Mouse (Mus musculus) limb, embryonic 14.5 days (tissue): ENCODE measurements around the gene Tmem140. TPM values are rescaled to one million over a fixed set of nuclear protein-coding genes. Genes with fewer than 3 reads are reported as not detected.

Source experiments
- ATAC-seq: fragments of 200-750 bp; cut with Nextera tagmentation; 2 replicates; pipeline ENCODE4 v1.8.0; 2017; ENCODE audit warnings: low read depth, moderate number of reproducible peaks, moderate TSS enrichment; ENCODE audit not compliant: low FRiP score
- DNase-seq: peaks from one replicate; pipeline ENCODE4 v3.0.0-alpha.2; 2015; ENCODE audit warnings: low spot score
- H3K27ac ChIP-seq: fragments of 300-500 bp; sonication (generic); replicated peaks from 2 replicates; pipeline ENCODE4 v1.5.1; 2014; ENCODE audit warnings: low read depth, mild to moderate bottlenecking, low read length, moderate library complexity, mixed read lengths
- H3K27me3 ChIP-seq: fragments of 300-500 bp; sonication (generic); 2 replicates; pipeline ENCODE4 v1.6.1; 2014; ENCODE audit warnings: low read length, mixed read lengths; ENCODE audit not compliant: control insufficient read depth, insufficient read depth
- H3K36me3 ChIP-seq: fragments of 300-500 bp; sonication (generic); 2 replicates; pipeline ENCODE4 v1.6.1; 2014; ENCODE audit warnings: mild to moderate bottlenecking, low read length, moderate library complexity, mixed read lengths; ENCODE audit not compliant: control insufficient read depth, insufficient read depth
- H3K4me1 ChIP-seq: fragments of 300-500 bp; sonication (generic); 2 replicates; pipeline ENCODE4 v1.6.1; 2014; ENCODE audit warnings: antibody characterized with exemption, low read length, mixed read lengths; ENCODE audit not compliant: control insufficient read depth, insufficient read depth
- H3K4me2 ChIP-seq: fragments of 300-500 bp; sonication (generic); replicated peaks from 2 replicates; pipeline ENCODE4 v1.6.1; 2014; ENCODE audit warnings: low read depth, mild to moderate bottlenecking, low read length, moderate library complexity; ENCODE audit not compliant: severe bottlenecking
- H3K4me3 ChIP-seq: fragments of 300-500 bp; sonication (generic); replicated peaks from 2 replicates; pipeline ENCODE4 v1.5.1; 2014; ENCODE audit warnings: low read length
- H3K9ac ChIP-seq: fragments of 300-500 bp; sonication (generic); 2 replicates; pipeline ENCODE4 v1.6.1; 2014; ENCODE audit warnings: mild to moderate bottlenecking, low read depth, low read length, moderate library complexity; ENCODE audit not compliant: severe bottlenecking
- H3K9me3 ChIP-seq: fragments of 300-500 bp; sonication (generic); 2 replicates; pipeline ENCODE4 v1.6.1; 2016; ENCODE audit warnings: low read length; ENCODE audit not compliant: control insufficient read depth
- POLR2A ChIP-seq: fragments of 200-500 bp; IDR thresholded peaks from 2 replicates; pipeline ENCODE4 v1.8.0; 2012; ENCODE audit warnings: inconsistent platforms, mild to moderate bottlenecking, moderate library complexity, borderline replicate concordance; ENCODE audit not compliant: insufficient read depth, insufficient read length; ENCODE audit errors: extremely low read depth
- WGBS: fragments of 180-500 bp; shearing (Covaris S2); extraction: QIAGEN DNeasy Blood & Tissue Kit; methylation state at CpG from one replicate; pipeline ENCODE4 v1.1.7; 2014; 5-methylcytosine and 5-hydroxymethylcytosine counted together
- polyA plus RNA-seq, 2 experiments: library from polyadenylated mRNA; depleted of rRNA in 1 of 2; stranded (reverse) in 1 of 2; unstranded in 1 of 2; fragments of >200 nt; fragmentation: Nextera tagmentation in 1 of 2; extraction: Ambion mirVana in 1 of 2; gene quantifications; 2 replicates each; pipeline versions ENCODE4 v1.2.1 to v1.2.3; 2012 to 2014

The Tmem140 gene
- polyA plus RNA-seq, 2 experiments, result 1.2 TPM

GRCm38 (mm10) chr6:34863786-34864514, 1.0 kb downstream of the Tmem140 start:
- Histone ChIP-seq H3K9ac (no peak overlapping the region), H3K27me3 (no peaks in the 10 kb centered on the region), H3K27ac (no peak overlapping the region), H3K9me3 (no peaks in the 10 kb centered on the region), H3K36me3 (no peaks in the 10 kb centered on the region), H3K4me1 (peaks cover 12% of the 10 kb centered on the region), H3K4me3 (no peak overlapping the region), H3K4me2 (no peak overlapping the region)
- DNase-seq, result no peak
- TF ChIP-seq POLR2A, result no peak
- WGBS, result 57% methylated on average over 9 of the region's 9 CpGs
- ATAC-seq, result no peak

- Histone ChIP-seq H3K36me3 (no peaks in the 10 kb centered on the region), H3K27ac (no peak overlapping the region), H3K9me3 (no peaks in the 10 kb centered on the region), H3K9ac (no peak overlapping the region), H3K4me1 (peaks cover 12% of the 10 kb centered on the region), H3K4me2 (no peak overlapping the region), H3K4me3 (no peak overlapping the region), H3K27me3 (no peaks in the 10 kb centered on the region)
- TF ChIP-seq POLR2A, result no peak
- ATAC-seq, result no peak
- 65% methylated on average over 5 of the region's 5 CpGs for WGBS
- no peak for DNase-seq
Measured at GRCm38 (mm10) chr6:34865213-34865612, 2.3 kb downstream of the Tmem140 start.

GRCm38 (mm10) chr6:34865711-34866593, 3.0 kb downstream of the Tmem140 start:
- no peak for TF ChIP-seq POLR2A
- Histone ChIP-seq H3K9me3 (no peaks in the 10 kb centered on the region), H3K9ac (no peak overlapping the region), H3K27ac (no peak overlapping the region), H3K4me2 (no peak overlapping the region), H3K36me3 (no peaks in the 10 kb centered on the region), H3K4me3 (no peak overlapping the region), H3K4me1 (peaks cover 18% of the 10 kb centered on the region), H3K27me3 (no peaks in the 10 kb centered on the region)
- DNase-seq, result no peak
- 57% methylated on average over 7 of the region's 7 CpGs for WGBS
- no peak for ATAC-seq

GRCm38 (mm10) chr6:34866786-34867185, 3.8 kb downstream of the Tmem140 start:
- ATAC-seq, result no peak
- TF ChIP-seq POLR2A, result no peak
- Histone ChIP-seq H3K4me1 (peaks cover 22% of the 10 kb centered on the region), H3K27ac (no peak overlapping the region), H3K27me3 (no peaks in the 10 kb centered on the region), H3K36me3 (no peaks in the 10 kb centered on the region), H3K9ac (no peak overlapping the region), H3K4me2 (no peak overlapping the region), H3K9me3 (no peaks in the 10 kb centered on the region), H3K4me3 (no peak overlapping the region)
- 70% methylated on average over 8 of the region's 8 CpGs for WGBS
- DNase-seq, result no peak

- Histone ChIP-seq H3K9ac (no peak overlapping the region), H3K4me3 (no peak overlapping the region), H3K27me3 (no peaks in the 10 kb centered on the region), H3K36me3 (no peaks in the 10 kb centered on the region), H3K27ac (no peak overlapping the region), H3K4me1 (peaks cover 22% of the 10 kb centered on the region), H3K9me3 (no peaks in the 10 kb centered on the region), H3K4me2 (no peak overlapping the region)
- no peak for TF ChIP-seq POLR2A
- WGBS, result 74% methylated on average over 16 of the region's 16 CpGs
- DNase-seq, result no peak
- ATAC-seq, result no peak
Measured at GRCm38 (mm10) chr6:34867301-34867994, 4.5 kb downstream of the Tmem140 start.
